Mouse (Mus musculus) natural killer cell, adult 2 months (primary cell): ENCODE measurements around the gene Ankrd39.

ENCODE experiments used
- DNase-seq, 2 experiments: peaks; one replicate each; pipeline ENCODE4 v3.0.0; 2022; ENCODE audit warnings: low spot score in 2 of 2

Gene Ankrd39

GRCm38 (mm10) chr1:36546888-36547471 lies at the start of gene Ankrd39:
TSS of gene Ankrd39 (minus strand) at chr1:36547445.
- peak; percentile 95 to 96 for DNase-seq

GRCm38 (mm10) chr1:36596114-36596513 lies 48.9 kb upstream of the Ankrd39 start:
- no peak for DNase-seq

- DNase-seq, result no peak
Measured at GRCm38 (mm10) chr1:36595167-36595931, 48.1 kb upstream of the Ankrd39 start.

- DNase-seq, result no peak
Measured at GRCm38 (mm10) chr1:36593099-36593498, 45.9 kb upstream of the Ankrd39 start.

- DNase-seq, result no peak
Measured at GRCm38 (mm10) chr1:36591408-36591807, 44.2 kb upstream of the Ankrd39 start.

GRCm38 (mm10) chr1:36590664-36591063 lies 43.4 kb upstream of the Ankrd39 start:
- DNase-seq, result no peak

- DNase-seq, result no peak
Measured at GRCm38 (mm10) chr1:36589486-36589885, 42.2 kb upstream of the Ankrd39 start.

GRCm38 (mm10) chr1:36588476-36589450 lies 41.5 kb upstream of the Ankrd39 start:
- DNase-seq, result no peak

- DNase-seq, result no peak
Measured at GRCm38 (mm10) chr1:36587860-36588259, 40.6 kb upstream of the Ankrd39 start.

- no peak for DNase-seq
Measured at GRCm38 (mm10) chr1:36586288-36586687, 39.0 kb upstream of the Ankrd39 start.

- no peak for DNase-seq
Measured at GRCm38 (mm10) chr1:36583408-36584116, 36.3 kb upstream of the Ankrd39 start.

GRCm38 (mm10) chr1:36582211-36582610 lies 35.0 kb upstream of the Ankrd39 start:
- DNase-seq, result no peak

GRCm38 (mm10) chr1:36581260-36581659 lies 34.0 kb upstream of the Ankrd39 start:
- DNase-seq, result no peak

- DNase-seq, result no peak
Measured at GRCm38 (mm10) chr1:36580384-36581207, 33.4 kb upstream of the Ankrd39 start.

- no peak for DNase-seq
Measured at GRCm38 (mm10) chr1:36579974-36580383, 32.7 kb upstream of the Ankrd39 start.

GRCm38 (mm10) chr1:36576991-36577675 lies 29.9 kb upstream of the Ankrd39 start:
- no peak for DNase-seq

- no peak for DNase-seq
Measured at GRCm38 (mm10) chr1:36575347-36575746, 28.1 kb upstream of the Ankrd39 start.

- no peak for DNase-seq
Measured at GRCm38 (mm10) chr1:36574196-36574955, 27.1 kb upstream of the Ankrd39 start.

- DNase-seq, result no peak
Measured at GRCm38 (mm10) chr1:36573524-36573923, 26.3 kb upstream of the Ankrd39 start.
